Mouse (Mus musculus) brown adipose tissue, adult 24 weeks (tissue): ENCODE results near the gene Pax8. TPM values are rescaled to one million over a fixed set of nuclear protein-coding genes. Genes with fewer than 3 reads are reported as not detected.

Experiments used
- H3K27ac ChIP-seq: fragments of 200-500 bp; replicated peaks from 2 replicates; pipeline ENCODE4 v1.5.1; 2012; ENCODE audit warnings: low read depth, mild to moderate bottlenecking, low read length
- H3K4me1 ChIP-seq: fragments of 200-500 bp; 2 replicates; pipeline ENCODE4 v1.6.1; 2012; ENCODE audit warnings: low read length, mixed read lengths; ENCODE audit not compliant: control insufficient read depth, insufficient read depth, insufficient read length
- H3K4me3 ChIP-seq: fragments of 200-500 bp; 2 replicates; pipeline ENCODE4 v1.5.1; 2012; ENCODE audit warnings: low read depth, mild to moderate bottlenecking, low read length, moderate library complexity; ENCODE audit not compliant: insufficient read depth
- polyA plus RNA-seq: library from polyadenylated mRNA; stranded (reverse); fragments of >200 nt; gene quantifications from 2 replicates; pipeline ENCODE4 v1.2.4, GENCODE M21; 2012; ENCODE audit not compliant: missing spikeins, insufficient read depth, insufficient read length

The Pax8 gene
- polyA plus RNA-seq, 1 experiment = not detected

GRCm38 (mm10) chr2:24413172-24413571 lies 62.2 kb downstream of the Pax8 start:
- peaks cover 7% of the 10 kb centered on the region for H3K4me1 ChIP-seq
- no peak overlapping the region for H3K4me3 ChIP-seq
- no peak overlapping the region for H3K27ac ChIP-seq

GRCm38 (mm10) chr2:24409166-24409565 lies 66.2 kb downstream of the Pax8 start:
- Histone ChIP-seq H3K4me3 (no peak overlapping the region), H3K27ac (no peak overlapping the region), H3K4me1 (no peaks in the 10 kb centered on the region)

- H3K4me3 ChIP-seq = no peak overlapping the region
Measured at GRCm38 (mm10) chr2:24407701-24408485, 67.5 kb downstream of the Pax8 start.

GRCm38 (mm10) chr2:24405345-24406012 lies 69.9 kb downstream of the Pax8 start:
- Histone ChIP-seq H3K4me1 (no peaks in the 10 kb centered on the region), H3K4me3 (no peak overlapping the region)

More at GRCm38 (mm10) chr2:24407701-24408485, 67.5 kb downstream of the Pax8 start:
- Histone ChIP-seq H3K27ac (no peak overlapping the region), H3K4me1 (no peaks in the 10 kb centered on the region)

GRCm38 (mm10) chr2:24400711-24401110 lies 74.7 kb downstream of the Pax8 start:
- no peak overlapping the region for H3K27ac ChIP-seq
- H3K4me3 ChIP-seq = no peak overlapping the region
- no peaks in the 10 kb centered on the region for H3K4me1 ChIP-seq

More at GRCm38 (mm10) chr2:24405345-24406012, 69.9 kb downstream of the Pax8 start:
- no peak overlapping the region for H3K27ac ChIP-seq

- H3K27ac ChIP-seq = no peak overlapping the region
- no peaks in the 10 kb centered on the region for H3K4me1 ChIP-seq
- no peak overlapping the region for H3K4me3 ChIP-seq
Measured at GRCm38 (mm10) chr2:24397115-24397514, 78.3 kb downstream of the Pax8 start.

- Histone ChIP-seq H3K4me1 (no peaks in the 10 kb centered on the region), H3K27ac (no peak overlapping the region), H3K4me3 (no peak overlapping the region)
Measured at GRCm38 (mm10) chr2:24393251-24393650, 82.1 kb downstream of the Pax8 start.

- H3K4me1 ChIP-seq = no peaks in the 10 kb centered on the region
- H3K27ac ChIP-seq = no peak overlapping the region
- H3K4me3 ChIP-seq = 0 out of 2 replicates have a peak overlapping the region, but pooled peaks have one; percentile 17
Measured at GRCm38 (mm10) chr2:24387361-24388283, 87.8 kb downstream of the Pax8 start.

GRCm38 (mm10) chr2:24386964-24387320 lies 88.5 kb downstream of the Pax8 start:
- H3K4me3 ChIP-seq = peak overlapping the region; percentile 44
- no peaks in the 10 kb centered on the region for H3K4me1 ChIP-seq
- peak overlapping the region; percentile 18; the same call in 1 of the 2 replicates for H3K27ac ChIP-seq

GRCm38 (mm10) chr2:24386158-24386963 lies 89.0 kb downstream of the Pax8 start:
- Histone ChIP-seq H3K4me3 (peak overlapping the region; percentile 44), H3K27ac (0 out of 2 replicates have a peak overlapping the region, but pooled peaks have one; percentile 18), H3K4me1 (no peaks in the 10 kb centered on the region)

- Histone ChIP-seq H3K27ac (no peak overlapping the region), H3K4me3 (no peak overlapping the region), H3K4me1 (no peaks in the 10 kb centered on the region)
Measured at GRCm38 (mm10) chr2:24385111-24385961, 90.1 kb downstream of the Pax8 start.

- H3K4me3 ChIP-seq = no peak overlapping the region
- no peak overlapping the region for H3K27ac ChIP-seq
- no peaks in the 10 kb centered on the region for H3K4me1 ChIP-seq
Measured at GRCm38 (mm10) chr2:24384393-24384792, 91.0 kb downstream of the Pax8 start.

GRCm38 (mm10) chr2:24383636-24384035 lies 91.8 kb downstream of the Pax8 start:
- H3K4me1 ChIP-seq = no peaks in the 10 kb centered on the region
- H3K27ac ChIP-seq = no peak overlapping the region
- no peak overlapping the region for H3K4me3 ChIP-seq
